Mouse (Mus musculus) testis, adult 2 months (tissue): Measurements from ENCODE around the gene 4930452B06Rik.

Experiments used
- CTCF ChIP-seq: fragments of 200-500 bp; IDR thresholded peaks from 2 replicates; pipeline ENCODE4 v1.5.1; 2012; ENCODE audit warnings: low read depth, mild to moderate bottlenecking, inconsistent platforms, low read length, moderate library complexity; ENCODE audit not compliant: control insufficient read depth, insufficient read depth, insufficient replicate concordance
- POLR2A ChIP-seq: fragments of 200-500 bp; IDR thresholded peaks from 2 replicates; pipeline ENCODE4 v1.6.1; 2012; ENCODE audit warnings: low read depth, mild to moderate bottlenecking, inconsistent platforms, low read length, moderate library complexity; ENCODE audit not compliant: control insufficient read depth

- TF ChIP-seq CTCF (no peak), POLR2A (no peak)
Observed at GRCm38 (mm10) chr14:8525232-8525631, 140.8 kb downstream of the 4930452B06Rik start.
